Mouse (Mus musculus) spleen, postnatal 36 days (tissue): ENCODE data around the gene Pibf1.

Source experiments
- DNase-seq, 2 experiments: peaks; one replicate each; pipeline ENCODE4 v3.0.0; 2022; ENCODE audit warnings: low spot score in 2 of 2, mixed read lengths in 1 of 2

Pibf1 gene

GRCm38 (mm10) chr14:99141786-99142633, 42.8 kb downstream of the Pibf1 start:
- DNase-seq, result peak; percentile 50 to 51

GRCm38 (mm10) chr14:99146841-99147240, 47.6 kb downstream of the Pibf1 start:
- no peak for DNase-seq

GRCm38 (mm10) chr14:99152683-99153082, 53.5 kb downstream of the Pibf1 start:
- DNase-seq, result no peak

- DNase-seq, result no peak
Measured at GRCm38 (mm10) chr14:99159940-99160339, 60.7 kb downstream of the Pibf1 start.

- DNase-seq, result no peak
Measured at GRCm38 (mm10) chr14:99163051-99163450, 63.8 kb downstream of the Pibf1 start.

- DNase-seq, result no peak
Measured at GRCm38 (mm10) chr14:99174138-99174745, 75.0 kb downstream of the Pibf1 start.

- no peak for DNase-seq
Measured at GRCm38 (mm10) chr14:99176559-99176958, 77.3 kb downstream of the Pibf1 start.

- DNase-seq, result no peak
Measured at GRCm38 (mm10) chr14:99190153-99190790, 91.0 kb downstream of the Pibf1 start.

- DNase-seq, result no peak
Measured at GRCm38 (mm10) chr14:99205865-99206264, 106.6 kb downstream of the Pibf1 start.

GRCm38 (mm10) chr14:99206591-99206990, 107.4 kb downstream of the Pibf1 start:
- DNase-seq, result no peak

- no peak for DNase-seq
Measured at GRCm38 (mm10) chr14:99210431-99210830, 111.2 kb downstream of the Pibf1 start.

- no peak for DNase-seq
Measured at GRCm38 (mm10) chr14:99218396-99219012, 119.3 kb downstream of the Pibf1 start.

- no peak for DNase-seq
Measured at GRCm38 (mm10) chr14:99219757-99220171, 120.5 kb downstream of the Pibf1 start.

GRCm38 (mm10) chr14:99225929-99226328, 126.7 kb downstream of the Pibf1 start:
- no peak for DNase-seq

- DNase-seq, result no peak
Measured at GRCm38 (mm10) chr14:99229071-99229780, 130.0 kb downstream of the Pibf1 start.

- DNase-seq, result no peak
Measured at GRCm38 (mm10) chr14:99233056-99233455, 133.8 kb downstream of the Pibf1 start.

GRCm38 (mm10) chr14:99237115-99237514, 137.9 kb downstream of the Pibf1 start:
- DNase-seq, result no peak

GRCm38 (mm10) chr14:99240563-99240962, 141.3 kb downstream of the Pibf1 start:
- no peak for DNase-seq

- no peak for DNase-seq
Measured at GRCm38 (mm10) chr14:99244508-99244907, 145.3 kb downstream of the Pibf1 start.

GRCm38 (mm10) chr14:99262026-99262425, 162.8 kb downstream of the Pibf1 start:
- no peak for DNase-seq

- peak in 1 of 2 experiments; percentile 8 for DNase-seq
Measured at GRCm38 (mm10) chr14:99263816-99264215, 164.6 kb downstream of the Pibf1 start.

- no peak for DNase-seq
Measured at GRCm38 (mm10) chr14:99265791-99266190, 166.6 kb downstream of the Pibf1 start.
